Mouse (Mus musculus) lung, postnatal 36 days (tissue): Measurements from ENCODE around the gene Csrp2.

Experiments used
- DNase-seq: peaks from one replicate; pipeline ENCODE4 v3.0.0; 2022; ENCODE audit warnings: mixed read lengths

Csrp2 gene

GRCm38 (mm10) chr10:110931913-110932560 lies 12.4 kb downstream of the Csrp2 start:
- DNase-seq, result peak; percentile 41

DNA sequence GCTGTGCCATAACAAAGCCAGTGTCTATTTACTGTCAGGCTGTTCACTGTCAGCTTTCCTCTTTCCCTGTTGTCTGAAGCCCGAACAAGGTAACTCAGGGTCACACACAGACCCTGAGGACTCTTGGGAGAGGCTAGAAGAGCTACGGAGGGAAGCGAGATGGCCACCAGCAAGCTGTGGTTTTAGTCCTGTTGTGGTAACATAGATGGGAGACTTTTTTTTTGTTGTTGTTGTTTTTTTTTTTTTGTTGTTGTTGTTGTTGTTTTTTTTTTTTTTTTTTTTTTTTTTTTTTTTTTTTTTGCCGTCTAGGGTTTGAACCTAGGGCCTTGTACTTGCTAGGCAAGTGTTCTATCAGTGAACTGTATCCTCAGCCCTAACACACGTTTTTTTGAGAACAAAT lies 14.0 kb downstream of the Csrp2 start:
- no peak for DNase-seq

- no peak for DNase-seq
Observed at GRCm38 (mm10) chr10:110935081-110935480, 15.5 kb downstream of the Csrp2 start.

- no peak for DNase-seq
Observed at GRCm38 (mm10) chr10:110935669-110936068, 16.1 kb downstream of the Csrp2 start.

DNA sequence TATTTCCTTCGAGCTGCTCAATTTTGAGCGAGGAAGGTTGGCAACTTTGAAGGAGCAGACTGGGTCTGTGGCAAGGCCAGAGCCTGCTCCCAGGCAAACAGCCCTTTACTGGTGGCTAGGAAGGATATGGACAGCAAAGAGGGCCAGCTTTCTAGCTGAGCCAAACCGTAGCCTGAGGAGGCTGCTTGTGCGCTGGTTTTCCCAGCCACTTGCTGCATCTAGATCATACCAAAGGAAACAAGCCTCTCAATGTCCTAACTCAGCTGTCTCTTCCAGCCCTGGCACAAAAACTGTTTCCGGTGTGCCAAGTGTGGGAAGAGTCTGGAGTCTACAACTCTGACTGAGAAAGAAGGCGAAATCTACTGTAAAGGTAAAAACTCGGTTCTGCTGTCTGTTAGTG lies 18.8 kb downstream of the Csrp2 start:
- DNase-seq, result no peak

DNA sequence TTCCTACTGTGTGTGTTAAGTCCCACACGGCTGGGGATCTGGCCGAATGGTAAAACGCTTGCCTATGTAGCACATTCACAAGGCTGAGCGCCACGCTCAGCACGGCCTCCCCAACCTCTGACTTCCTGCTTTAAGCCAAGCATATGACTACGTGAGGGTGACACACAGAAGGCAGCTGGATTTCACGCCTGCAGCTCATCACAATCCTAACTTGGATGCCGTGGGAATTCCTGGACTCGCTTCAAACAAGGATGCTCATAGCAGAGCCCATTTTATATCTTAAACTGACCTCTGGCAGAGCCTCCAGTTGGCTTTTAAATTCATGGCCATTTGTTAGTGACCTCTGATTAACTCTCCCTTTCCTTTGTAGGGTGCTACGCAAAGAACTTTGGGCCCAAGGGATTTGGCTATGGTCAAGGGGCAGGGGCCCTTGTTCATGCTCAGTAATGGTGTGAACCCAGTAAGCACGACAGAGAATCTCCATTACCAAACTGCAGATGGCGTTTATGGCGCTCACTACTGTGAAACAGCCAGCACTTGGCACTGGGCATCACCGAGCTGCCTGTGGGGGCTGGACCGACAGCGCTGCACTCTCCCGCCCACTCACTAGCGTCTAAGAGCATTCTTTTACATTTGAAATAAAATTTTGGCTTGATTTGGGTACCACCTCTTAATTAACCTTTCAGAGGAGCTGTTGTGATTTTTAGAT lies 19.4 kb downstream of the Csrp2 start:
- DNase-seq, result no peak

- DNase-seq, result no peak
Observed at GRCm38 (mm10) chr10:110939717-110940116, 20.1 kb downstream of the Csrp2 start.

DNA sequence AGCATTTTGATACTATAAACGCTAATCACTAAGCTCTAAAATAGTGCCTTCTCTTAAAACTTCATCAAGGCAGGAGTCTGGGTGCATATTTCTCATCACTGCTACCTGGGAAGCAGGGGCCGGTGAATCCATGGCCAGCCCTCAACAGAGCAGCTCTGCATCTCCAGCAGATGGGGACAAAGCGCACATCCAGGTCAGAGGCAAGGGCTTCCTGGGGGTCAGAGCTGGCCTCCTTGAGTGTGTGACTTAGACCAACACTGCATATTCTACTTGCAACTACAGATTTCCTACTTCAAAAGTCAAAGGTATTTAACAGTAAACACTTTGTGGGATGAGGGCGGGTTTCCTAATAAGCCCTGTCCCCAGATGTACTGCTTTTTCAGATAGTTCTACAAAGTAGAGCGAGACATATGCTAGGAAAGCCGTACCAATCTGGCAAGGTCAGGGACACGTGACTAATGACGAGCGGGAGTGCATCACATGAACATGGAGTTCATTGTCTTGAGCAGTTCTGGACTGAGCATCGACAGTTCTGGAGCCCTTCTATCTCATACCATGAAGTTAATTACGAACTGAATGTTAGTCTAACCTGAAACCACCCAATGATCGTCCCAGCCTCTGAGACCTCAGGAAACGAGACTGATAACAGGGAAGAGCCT lies 21.3 kb downstream of the Csrp2 start:
- DNase-seq, result no peak

GRCm38 (mm10) chr10:110941968-110942367 lies 22.4 kb downstream of the Csrp2 start:
- no peak for DNase-seq

DNA sequence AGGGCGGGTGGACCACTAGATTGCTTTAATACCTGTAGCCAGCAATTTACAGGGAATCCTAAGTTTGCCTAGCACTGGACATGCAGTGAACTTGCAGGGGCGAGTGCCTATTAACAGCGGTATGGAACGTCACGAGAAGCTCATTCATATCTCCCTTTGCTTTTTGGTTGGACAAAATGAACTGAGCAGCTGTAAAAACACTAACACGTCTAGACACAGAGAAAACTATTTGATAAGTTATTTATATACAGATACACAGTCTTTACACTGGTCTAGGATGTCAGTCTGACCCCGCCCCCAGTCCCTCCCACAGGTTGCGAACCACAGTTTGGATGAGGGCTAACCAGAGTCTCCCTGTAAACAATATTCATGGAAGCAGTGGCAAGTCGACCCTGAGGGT lies 23.2 kb downstream of the Csrp2 start:
- DNase-seq, result no peak

GRCm38 (mm10) chr10:110944175-110944574 lies 24.6 kb downstream of the Csrp2 start:
- DNase-seq, result no peak

GRCm38 (mm10) chr10:110945966-110946365 lies 26.4 kb downstream of the Csrp2 start:
- DNase-seq, result no peak

DNA sequence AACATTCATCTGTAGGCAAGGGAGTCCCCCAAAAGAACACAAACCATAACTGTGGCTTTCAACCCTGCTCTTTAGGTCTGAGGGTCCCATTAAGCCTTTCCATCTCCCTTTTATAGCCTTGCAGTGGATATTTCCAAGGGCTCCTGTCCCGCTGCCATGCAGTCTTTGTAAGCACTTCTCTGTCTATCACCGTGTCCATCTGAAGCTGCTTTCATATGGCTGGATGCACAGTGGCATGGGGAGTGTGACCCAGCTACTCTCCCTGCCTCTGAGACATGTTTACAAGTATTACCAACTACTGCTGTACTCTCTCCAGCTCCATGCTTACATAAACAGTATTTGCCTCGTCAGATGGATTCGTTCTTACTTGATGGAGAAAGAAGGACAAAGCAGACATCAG lies 28.0 kb downstream of the Csrp2 start:
- DNase-seq, result no peak

- DNase-seq, result no peak
Observed at GRCm38 (mm10) chr10:110951112-110951511, 31.5 kb downstream of the Csrp2 start.

- DNase-seq, result no peak
Observed at GRCm38 (mm10) chr10:110951748-110952147, 32.2 kb downstream of the Csrp2 start.

DNA sequence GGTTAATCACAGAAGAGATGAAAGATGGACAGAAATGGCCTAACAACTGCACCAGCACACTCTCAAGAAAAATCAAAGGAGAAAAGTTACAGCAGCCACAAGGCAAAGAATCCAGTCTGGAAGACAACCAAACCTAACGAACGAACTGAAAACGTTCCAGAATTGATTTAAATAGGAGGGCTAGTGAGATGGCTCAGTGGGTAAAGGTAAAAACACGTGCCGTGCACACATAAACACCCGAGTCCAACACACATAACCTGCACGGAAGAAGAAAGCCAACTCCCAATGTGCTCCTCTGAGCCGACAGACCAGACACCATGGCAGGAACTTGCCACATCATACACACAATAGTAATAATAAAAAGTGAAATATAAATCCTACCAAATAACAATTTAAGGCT lies 32.7 kb downstream of the Csrp2 start:
- no peak for DNase-seq

GRCm38 (mm10) chr10:110952937-110953451 lies 33.4 kb downstream of the Csrp2 start:
- peak; percentile 85 for DNase-seq

DNA sequence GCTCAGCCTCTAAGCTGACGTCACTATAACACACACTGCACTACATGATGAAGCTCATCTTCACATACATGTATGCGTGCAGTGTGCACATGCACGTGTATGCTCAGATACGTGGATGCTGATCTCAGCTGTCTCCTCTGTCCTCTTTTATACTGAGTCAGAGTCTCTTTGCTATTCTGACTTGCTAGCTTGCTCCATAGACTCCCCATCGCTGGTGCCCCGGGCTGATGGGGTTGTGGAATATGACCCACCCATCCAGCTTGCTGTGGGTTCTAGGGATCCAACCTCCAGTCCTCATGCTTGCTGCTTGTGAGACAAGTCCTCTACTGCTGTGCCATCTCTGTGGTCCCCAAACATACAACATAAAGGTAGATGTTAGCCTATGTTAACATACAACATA lies 39.3 kb downstream of the Csrp2 start:
- DNase-seq, result no peak

- no peak for DNase-seq
Observed at GRCm38 (mm10) chr10:110959781-110960180, 40.2 kb downstream of the Csrp2 start.

- DNase-seq, result no peak
Observed at GRCm38 (mm10) chr10:110960841-110961240, 41.3 kb downstream of the Csrp2 start.

- DNase-seq, result no peak
Observed at GRCm38 (mm10) chr10:110962172-110962571, 42.6 kb downstream of the Csrp2 start.

- no peak for DNase-seq
Observed at GRCm38 (mm10) chr10:110971044-110971443, 51.5 kb downstream of the Csrp2 start.

DNA sequence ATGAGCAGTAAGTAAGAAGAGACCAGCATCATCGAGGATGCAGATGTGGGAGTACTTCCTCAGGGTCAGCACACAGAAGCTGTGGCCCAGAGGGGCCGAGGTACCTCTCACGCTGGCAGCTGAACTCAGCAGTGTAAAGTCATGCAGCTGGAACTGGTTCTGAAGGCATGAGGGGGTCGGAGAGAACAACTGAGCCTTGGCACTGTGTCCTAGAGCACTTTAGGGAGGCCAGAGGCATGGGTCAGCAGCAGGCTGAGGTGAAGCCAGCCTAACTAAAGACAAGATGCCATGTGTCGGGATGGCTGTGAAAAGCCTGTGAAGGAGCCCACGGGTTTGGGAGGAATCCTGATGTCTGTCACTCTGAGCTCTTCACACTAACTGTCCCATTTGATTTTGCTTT lies 51.9 kb downstream of the Csrp2 start:
- no peak for DNase-seq

- peak; percentile 68 for DNase-seq
Observed at GRCm38 (mm10) chr10:110971998-110972397, 52.4 kb downstream of the Csrp2 start.
